Mouse (Mus musculus): ENCODE results near the gene Gabarapl2. TPM values are rescaled to one million over a fixed set of nuclear protein-coding genes. Genes with fewer than 3 reads are reported as not detected.

Gabarapl2 gene
- total RNA-seq (2021) = 100 to 1,000 TPM; 200 to 212 TPM
- long read RNA-seq, experiment 1, transcript Gabarapl2-201 (4 exons, 1,677 nt) = major isoform, 240 of 243 reads
- long read RNA-seq, experiment 1, partial matches to known transcripts = 1 of 243 reads
- long read RNA-seq, experiment 1, other reads (novel, unspliced or antisense) = 2 of 243 reads
- long read RNA-seq, experiment 2, transcript Gabarapl2-201 (4 exons, 1,677 nt) = major isoform, 177 of 188 reads
- long read RNA-seq, experiment 2, partial matches to known transcripts = 4 of 188 reads
- long read RNA-seq, experiment 2, other reads (novel, unspliced or antisense) = 5 of 188 reads

GRCm38 (mm10) chr8:111940171-111941100, at the start of gene Gabarapl2:
Gene Gabarapl2, plus strand, starts transcription at chr8:111940703.
- intact Hi-C loops (cut with DNase I) = loop anchor here (2.0 kb wide), 1 partner anchor 50 kb away; no protein-coding TSS in a partner anchor

DNA sequence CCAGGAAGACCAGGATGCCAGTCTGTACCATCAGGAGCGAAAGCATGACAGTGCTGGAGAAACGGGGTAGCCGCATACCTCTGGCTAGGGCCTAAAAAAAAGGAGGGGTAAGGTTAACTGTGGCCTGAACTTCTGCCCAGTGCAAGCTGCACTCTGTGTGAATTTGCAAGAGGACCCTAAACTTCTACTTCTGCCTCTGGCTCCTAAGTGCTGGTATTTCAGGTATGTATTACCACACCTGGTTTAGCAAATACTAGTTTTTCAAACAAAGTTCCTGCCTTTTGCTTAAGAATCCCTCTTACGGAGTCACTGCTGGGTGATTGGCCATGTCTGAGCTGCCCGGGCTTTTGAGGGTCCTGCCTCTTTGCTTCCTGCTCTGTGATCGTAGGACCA, 49.6 kb upstream of the Gabarapl2 start:
- intact Hi-C loops (cut with DNase I) = no loop called here
- no peak for DNase-seq (ENCODE audit: low spot score in 2 of 2)

More at GRCm38 (mm10) chr8:111940171-111941100, at the start of gene Gabarapl2:
- DNase-seq (ENCODE audit: low spot score in 2 of 2) = peak; percentile 97

DNA sequence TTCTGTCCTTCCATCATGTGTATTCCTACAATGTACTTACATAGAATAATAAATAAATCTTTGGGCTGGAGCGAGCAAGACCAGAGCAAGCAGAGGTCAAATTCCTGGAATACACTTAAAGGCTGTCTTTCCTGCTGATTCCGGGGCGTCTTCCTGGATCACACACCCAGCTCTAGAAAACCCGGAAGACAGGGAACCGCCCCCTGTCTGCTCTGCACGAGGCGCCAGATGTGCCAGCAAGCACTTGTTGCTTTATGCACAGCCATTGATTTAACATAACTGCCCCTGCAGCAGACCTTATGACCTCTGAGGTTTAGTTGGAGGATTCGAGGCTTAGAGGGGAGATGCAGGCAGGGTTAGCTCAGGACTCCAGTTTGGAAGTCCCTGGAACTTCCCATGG, 48.5 kb upstream of the Gabarapl2 start:
- no peak for DNase-seq (ENCODE audit: low spot score in 2 of 2)
- intact Hi-C loops (cut with DNase I) = no loop called here

DNA sequence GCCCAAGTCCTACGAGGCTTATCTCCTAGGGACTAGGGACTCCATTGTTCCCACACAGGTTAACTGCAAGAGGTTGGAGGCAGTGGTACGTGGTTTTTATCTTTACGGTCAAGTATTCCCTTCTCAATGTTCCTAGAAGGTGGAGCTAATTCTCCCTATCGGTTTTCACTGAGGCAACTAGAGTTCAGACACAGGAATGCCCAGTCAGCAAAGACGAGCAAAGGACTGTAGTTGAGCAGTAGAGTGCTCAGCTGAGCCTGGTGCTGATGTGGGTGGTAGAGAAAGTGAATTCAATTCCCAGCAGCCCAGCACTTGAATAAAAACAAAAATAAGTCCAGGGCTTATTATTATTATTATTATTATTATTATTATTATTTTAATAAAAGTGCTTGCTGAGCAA, 47.9 kb upstream of the Gabarapl2 start:
- intact Hi-C loops (cut with DNase I) = no loop called here
- no peak for DNase-seq (ENCODE audit: low spot score in 2 of 2)

DNA sequence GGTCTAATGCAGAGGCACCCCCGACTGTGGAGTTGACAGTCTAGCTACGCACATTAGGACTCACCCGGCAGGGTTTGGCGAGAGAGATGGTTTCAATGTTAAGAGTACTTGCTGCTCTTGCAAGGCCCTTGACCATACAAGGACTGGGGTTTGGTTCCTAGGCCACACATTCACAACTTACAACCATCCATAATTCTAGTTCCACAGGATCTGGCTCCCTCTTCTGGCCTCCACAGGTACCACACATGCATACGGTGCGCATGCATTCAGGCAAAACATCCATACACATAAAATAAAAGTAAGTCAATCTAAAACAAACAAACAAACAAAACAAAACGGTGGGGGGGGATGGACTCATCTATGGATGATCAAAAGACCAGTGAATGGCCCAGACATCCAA, 45.5 kb upstream of the Gabarapl2 start:
- intact Hi-C loops (cut with DNase I) = no loop called here
- DNase-seq (ENCODE audit: low spot score in 2 of 2) = no peak

DNA sequence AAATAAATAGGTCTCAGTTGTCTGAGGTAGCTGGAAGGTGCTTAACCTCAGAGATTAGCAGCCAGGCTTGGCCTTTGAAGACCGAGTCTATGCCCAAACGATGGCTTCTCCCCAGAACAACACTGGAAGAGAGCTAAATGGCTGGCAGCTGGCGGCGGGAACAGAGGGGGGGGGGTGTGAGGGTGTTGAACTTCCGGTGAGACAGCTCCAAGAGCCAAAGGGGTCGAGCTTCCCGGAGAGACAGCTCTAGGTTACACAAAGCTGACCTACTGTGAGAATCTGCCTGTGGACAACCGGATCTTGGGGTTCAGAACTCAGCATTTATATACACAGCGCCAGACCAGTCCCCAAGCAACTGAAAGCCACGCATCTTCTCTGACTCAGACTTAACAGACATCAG, 41.9 kb upstream of the Gabarapl2 start:
- intact Hi-C loops (cut with DNase I) = no loop called here
- no peak for DNase-seq (ENCODE audit: low spot score in 2 of 2)

DNA sequence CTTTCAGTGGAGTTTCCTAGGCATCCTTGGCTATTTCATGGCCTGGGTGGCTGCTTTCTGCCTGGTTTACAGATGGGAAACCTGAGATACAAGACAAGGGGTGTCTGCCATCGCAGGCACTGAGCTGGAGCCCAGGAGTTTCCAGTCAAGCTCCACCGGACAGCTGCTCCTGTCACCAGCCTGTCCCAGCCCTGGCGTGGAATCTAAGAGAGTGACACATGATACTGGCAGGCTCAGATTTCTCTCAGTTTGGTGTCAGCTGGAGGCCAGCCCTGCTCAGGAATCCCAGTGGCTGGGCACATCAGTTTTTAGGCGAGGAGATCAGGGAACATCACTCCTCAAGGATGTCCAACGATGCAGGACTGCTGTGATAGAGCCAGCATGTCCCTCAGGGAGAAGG, 38.4 kb upstream of the Gabarapl2 start:
- DNase-seq (ENCODE audit: low spot score in 2 of 2) = no peak
- intact Hi-C loops (cut with DNase I) = no loop called here

- intact Hi-C loops (cut with DNase I) = no loop called here
- DNase-seq (ENCODE audit: low spot score in 2 of 2) = no peak
Observed at GRCm38 (mm10) chr8:111905500-111906121, 34.9 kb upstream of the Gabarapl2 start.

DNA sequence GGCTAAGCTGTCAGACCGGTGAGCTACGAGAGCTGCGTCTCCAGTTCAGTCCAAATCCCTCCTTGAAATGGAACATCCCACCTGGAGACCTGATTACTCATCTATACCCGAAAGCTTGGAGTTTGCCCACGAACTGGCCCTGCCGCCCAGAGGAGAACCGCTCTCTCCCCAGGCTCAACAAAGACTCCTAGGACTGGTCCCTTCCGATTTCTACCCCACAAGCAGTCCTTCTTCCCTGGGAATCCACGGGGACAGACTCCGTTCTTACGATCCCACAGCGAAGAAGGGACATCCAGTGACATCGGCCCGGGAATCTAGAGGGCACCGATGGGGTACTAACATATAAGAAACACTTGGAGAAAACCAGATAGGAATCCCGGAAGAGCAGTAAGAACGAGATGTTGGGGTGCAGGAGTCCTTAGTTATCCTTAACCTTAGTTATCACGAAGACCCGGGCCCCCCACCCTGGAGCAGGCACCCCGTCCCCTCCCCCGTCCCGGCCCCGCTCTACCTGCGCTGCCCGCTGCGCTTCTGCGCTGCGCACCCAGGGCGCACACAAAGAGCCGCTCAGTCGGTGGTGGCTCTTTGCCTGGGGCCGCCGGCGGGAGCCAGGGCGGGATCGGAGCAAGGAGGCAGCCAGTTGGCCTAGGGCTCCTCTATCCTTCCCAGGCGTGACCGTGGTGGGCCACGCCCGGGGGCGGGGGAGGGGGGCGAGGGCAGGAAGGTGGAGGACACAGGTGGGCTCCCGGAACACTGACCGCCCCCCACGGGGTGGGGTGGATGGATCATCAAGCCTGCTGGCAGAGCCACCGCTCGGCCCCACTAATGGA, 30.7 kb upstream of the Gabarapl2 start, which contains the start of gene Chst5:
Chst5 (minus strand) TSS at position 827 of the 830 bp plus-strand sequence.
- intact Hi-C loops (cut with DNase I) = no loop called here

GRCm38 (mm10) chr8:111911572-111911971, 28.9 kb upstream of the Gabarapl2 start:
- DNase-seq (ENCODE audit: low spot score in 2 of 2) = peak in 1 of 2 experiments; percentile 43
- intact Hi-C loops (cut with DNase I) = no loop called here

More for the DNA sequence above, 30.7 kb upstream of the Gabarapl2 start, which contains the start of gene Chst5:
- DNase-seq (ENCODE audit: low spot score in 2 of 2) = no peak

GRCm38 (mm10) chr8:111912860-111913432, 27.6 kb upstream of the Gabarapl2 start:
- DNase-seq (ENCODE audit: low spot score in 2 of 2) = peak; percentile 55 to 66
- intact Hi-C loops (cut with DNase I) = no loop called here

DNA sequence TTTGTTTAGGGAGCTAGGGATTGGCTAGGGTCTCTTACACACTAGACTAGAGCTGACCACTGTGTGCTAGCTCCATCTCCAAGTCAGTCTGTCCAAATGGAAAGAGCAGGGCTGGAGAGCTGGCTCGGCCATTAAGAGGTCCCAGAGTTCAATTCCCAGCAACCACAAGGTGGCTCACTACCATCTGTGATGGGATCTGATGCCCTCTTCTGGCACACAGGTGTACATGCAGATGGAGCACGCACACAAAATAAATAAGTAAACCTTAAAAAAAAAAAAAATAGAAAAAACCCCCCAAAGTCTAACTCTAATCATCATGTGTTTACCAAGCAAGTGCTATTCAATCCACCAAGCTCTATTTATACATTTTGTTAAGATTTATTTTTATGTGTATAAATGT, 20.8 kb upstream of the Gabarapl2 start:
- intact Hi-C loops (cut with DNase I) = no loop called here
- no peak for DNase-seq (ENCODE audit: low spot score in 2 of 2)

GRCm38 (mm10) chr8:111920971-111921370, 19.5 kb upstream of the Gabarapl2 start:
- intact Hi-C loops (cut with DNase I) = no loop called here
- no peak for DNase-seq (ENCODE audit: low spot score in 2 of 2)

GRCm38 (mm10) chr8:111923383-111923804, 17.1 kb upstream of the Gabarapl2 start:
- peak in 1 of 2 experiments; percentile 56 for DNase-seq (ENCODE audit: low spot score in 2 of 2)
- intact Hi-C loops (cut with DNase I) = no loop called here

DNA sequence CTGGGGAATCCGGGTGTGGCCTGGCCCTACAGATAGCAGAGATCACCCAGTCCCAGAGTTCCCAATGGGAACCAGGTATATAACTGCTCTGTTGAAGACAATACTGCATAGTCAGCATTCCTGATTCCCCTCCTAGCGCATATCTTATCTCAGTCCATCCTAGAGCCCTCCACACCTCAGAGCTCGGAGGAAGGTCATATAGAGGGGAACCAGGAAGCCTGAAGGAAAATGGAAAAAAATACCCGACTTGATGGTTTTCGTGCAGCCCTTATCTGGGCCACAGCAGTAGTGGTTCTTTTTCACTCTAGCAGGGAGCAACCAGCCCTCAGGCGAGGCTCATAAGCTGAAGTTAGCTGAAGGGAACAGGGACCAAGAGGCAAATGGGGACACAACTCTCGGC, 15.5 kb upstream of the Gabarapl2 start:
- intact Hi-C loops (cut with DNase I) = no loop called here
- no peak for DNase-seq (ENCODE audit: low spot score in 2 of 2)

GRCm38 (mm10) chr8:111929648-111930344, 10.7 kb upstream of the Gabarapl2 start:
- no peak for DNase-seq (ENCODE audit: low spot score in 2 of 2)

DNA sequence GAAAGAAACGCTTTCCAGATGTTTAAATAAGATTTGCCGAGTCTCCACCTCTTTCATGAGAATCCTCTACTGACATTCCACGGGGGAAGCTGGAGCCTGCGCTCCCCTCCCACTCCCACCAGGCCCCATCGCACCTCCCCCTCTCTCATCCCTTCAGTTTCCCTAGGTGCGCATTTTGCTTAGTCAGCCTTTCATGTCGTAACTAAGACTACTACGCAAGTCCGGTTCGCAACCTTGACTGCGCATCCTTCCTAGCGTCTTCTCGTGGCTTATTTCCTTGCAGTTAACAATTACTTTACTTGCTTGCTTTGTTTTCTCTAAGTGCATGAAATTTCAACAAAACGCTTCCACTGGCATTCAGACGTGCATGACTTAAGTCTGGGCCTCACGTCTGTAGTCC, 8.8 kb upstream of the Gabarapl2 start:
- intact Hi-C loops (cut with DNase I) = no loop called here
- no peak for DNase-seq (ENCODE audit: low spot score in 2 of 2)

More at GRCm38 (mm10) chr8:111929648-111930344, 10.7 kb upstream of the Gabarapl2 start:
- intact Hi-C loops (cut with DNase I) = no loop called here
